Mouse (Mus musculus) lung, postnatal 25 days (tissue): Measurements from ENCODE around the gene Ust.
A peak's percentile ranks its signal among the peaks of the same experiment; 100 is the strongest.

ENCODE experiments used
- DNase-seq: peaks from one replicate; pipeline ENCODE4 v3.0.0; 2022; ENCODE audit warnings: low spot score

Gene Ust

DNA sequence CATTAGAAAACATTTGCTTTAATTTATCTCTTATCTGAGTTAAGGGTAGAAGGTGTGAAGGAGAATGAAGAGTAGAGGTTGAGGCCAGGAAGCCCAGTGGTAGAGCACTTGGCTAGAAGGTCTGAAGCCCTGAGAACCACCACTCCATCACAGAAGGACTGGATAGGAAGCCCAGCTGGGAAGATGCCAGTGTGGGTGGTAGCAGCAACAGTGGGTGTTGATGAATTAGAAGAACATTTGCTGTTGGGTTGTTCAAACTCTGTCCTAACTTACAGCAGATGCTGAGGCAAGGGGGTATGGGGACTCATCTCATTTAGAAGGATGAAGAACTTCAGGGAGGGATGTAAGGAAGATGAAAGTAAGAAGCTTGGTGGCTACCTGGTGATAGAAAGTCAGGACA lies 197.9 kb downstream of the Ust start:
- DNase-seq, result no peak

GRCm38 (mm10) chr10:8309435-8309834 lies 209.2 kb downstream of the Ust start:
- DNase-seq, result no peak

DNA sequence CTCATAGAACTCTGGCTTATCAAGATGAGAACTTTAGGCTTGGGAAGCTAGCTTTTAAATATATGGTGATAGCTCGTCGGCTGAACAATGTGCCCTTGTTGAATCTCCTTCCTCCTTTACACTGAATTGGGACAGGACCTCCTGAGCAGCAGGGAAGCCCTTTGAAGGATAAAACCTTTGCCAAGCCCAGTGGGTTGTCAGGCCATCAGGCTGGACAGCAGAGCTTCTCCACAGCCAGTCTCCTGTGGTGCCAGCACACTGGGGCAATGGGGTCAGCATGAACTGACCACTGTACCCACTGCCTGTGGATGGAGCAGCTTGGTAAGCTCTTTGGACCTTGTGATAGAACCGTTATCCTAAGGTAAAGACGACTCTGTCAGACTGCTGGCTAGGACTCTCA lies 214.4 kb downstream of the Ust start:
- no peak for DNase-seq

DNA sequence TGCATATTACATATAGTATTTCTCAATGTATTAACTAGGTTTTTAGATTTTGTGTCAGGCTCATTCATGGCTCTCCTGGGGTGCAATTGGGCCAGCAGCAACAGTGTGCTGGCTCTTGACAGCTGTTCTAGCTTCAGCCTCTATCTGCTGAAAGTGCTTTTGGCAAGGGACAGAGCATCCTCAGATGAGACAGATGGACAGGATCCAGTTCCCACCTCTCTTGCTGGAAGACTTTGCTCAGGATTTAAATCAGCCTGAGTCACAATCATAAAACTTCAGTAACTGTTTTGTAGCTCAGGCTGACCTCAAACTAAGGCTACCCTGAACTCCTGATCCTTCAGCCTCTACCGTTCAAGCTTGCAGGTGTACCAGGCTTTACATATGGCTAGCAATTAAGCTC lies 219.5 kb downstream of the Ust start:
- DNase-seq, result no peak

DNA sequence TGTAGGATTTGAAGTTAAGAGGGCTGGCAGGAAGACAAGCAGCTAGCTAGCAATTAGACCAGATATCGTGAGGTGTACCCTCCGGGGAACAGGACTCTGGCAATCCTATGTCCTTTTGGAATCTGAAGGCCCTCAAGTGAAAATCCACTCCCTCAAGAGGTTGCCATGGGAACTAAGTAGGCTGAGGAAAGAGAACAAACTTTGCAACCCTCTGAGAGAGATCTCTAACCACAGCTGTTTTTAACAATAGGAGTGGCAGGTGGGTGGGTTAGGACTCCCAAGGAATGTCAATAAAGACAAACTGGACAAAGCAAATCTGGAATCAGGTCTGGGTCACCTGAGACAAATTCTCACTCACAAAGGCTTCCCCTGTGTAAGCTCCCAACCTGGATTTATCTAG lies 221.4 kb downstream of the Ust start:
- DNase-seq, result peak; percentile 66

DNA sequence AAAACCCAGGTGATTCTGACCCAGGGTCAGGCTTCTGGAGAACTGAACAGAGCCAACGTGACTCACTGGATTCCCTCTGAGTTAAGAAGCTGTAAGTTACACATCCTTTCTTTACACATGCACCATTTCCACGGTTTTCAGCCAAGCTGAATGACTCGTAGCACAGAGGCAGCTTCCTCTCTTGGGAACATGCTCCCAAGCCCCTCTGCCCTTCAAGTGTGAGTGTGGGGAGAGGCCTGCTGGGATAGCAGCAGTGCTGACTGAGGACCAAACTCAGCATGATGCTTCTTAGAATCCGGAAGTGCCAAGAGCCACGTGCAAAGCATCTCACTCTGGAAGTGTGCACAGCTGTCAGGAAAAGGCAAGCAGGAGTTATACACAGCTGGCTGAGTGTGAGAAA lies 228.0 kb downstream of the Ust start:
- peak; percentile 26 for DNase-seq

GRCm38 (mm10) chr10:8287350-8287791 lies 231.3 kb downstream of the Ust start:
- peak; percentile 12 for DNase-seq

DNA sequence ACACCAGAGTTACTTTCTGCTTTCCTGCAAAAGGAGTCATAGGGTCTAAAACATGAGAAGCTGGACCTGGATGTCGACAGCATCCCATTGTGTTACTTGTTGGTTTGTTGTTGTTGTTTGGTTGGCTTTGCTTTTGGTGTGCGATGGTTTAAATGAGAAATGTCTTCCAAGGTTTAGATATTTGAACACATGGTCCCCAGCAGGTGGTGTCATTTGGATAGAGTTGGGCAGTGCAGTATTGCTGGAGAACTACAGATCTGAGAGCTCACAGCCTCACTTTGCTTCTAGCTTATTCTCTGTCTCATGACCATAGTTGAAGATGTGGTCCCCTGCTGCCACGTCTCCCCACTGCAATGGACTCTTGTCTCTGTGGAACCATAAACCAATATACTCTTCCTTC lies 234.6 kb downstream of the Ust start:
- no peak for DNase-seq

GRCm38 (mm10) chr10:8277094-8277493 lies 241.5 kb downstream of the Ust start:
- DNase-seq, result no peak

GRCm38 (mm10) chr10:8269681-8270080 lies 248.9 kb downstream of the Ust start:
- no peak for DNase-seq

DNA sequence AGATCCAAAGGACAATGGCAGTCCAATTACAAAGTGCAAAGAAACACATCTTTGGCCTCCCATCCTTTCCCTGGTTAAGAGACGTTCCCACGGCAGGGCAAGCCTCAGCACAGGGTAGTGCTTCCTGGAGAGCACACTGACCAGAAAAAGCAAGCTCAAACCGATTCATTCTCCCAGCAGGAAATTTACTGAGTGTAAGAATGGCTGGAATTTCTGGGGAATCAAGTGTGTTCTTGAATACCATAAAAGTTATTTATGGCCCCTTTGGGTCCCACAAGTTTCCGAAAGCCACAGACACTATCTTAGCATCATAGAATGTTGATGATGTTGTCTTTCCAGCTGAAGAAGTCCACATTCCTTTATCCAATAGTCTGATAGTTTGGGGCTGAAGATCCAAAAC lies 258.9 kb downstream of the Ust start:
- no peak for DNase-seq

DNA sequence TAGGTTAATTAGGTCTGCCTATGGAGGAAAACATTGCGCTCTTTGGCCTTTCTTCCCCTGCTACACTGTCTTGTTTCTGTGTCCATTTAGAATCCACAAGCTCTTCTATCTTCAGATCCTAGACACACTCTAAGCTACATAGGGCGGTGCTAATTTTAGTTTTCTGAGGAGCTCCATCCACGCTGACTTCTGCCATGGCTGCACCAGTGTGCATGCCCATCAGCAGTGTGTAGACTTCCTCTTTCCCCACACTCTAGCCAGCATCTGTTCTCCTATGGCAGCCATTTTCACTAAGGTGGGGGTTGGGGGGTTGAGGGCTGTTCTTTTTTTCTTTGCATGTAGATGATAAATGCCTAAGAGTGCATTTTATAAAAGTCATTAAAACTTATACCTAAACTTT lies 268.6 kb downstream of the Ust start:
- DNase-seq, result no peak

GRCm38 (mm10) chr10:8242336-8242735 lies 276.3 kb downstream of the Ust start:
- peak; percentile 66 for DNase-seq

- no peak for DNase-seq
Measured at GRCm38 (mm10) chr10:8240703-8241102, 277.9 kb downstream of the Ust start.

GRCm38 (mm10) chr10:8240242-8240641 lies 278.4 kb downstream of the Ust start:
- DNase-seq, result peak; percentile 64

- no peak for DNase-seq
Measured at GRCm38 (mm10) chr10:8236780-8237571, 281.6 kb downstream of the Ust start.

- peak; percentile 7 for DNase-seq
Measured at GRCm38 (mm10) chr10:8233148-8233901, 285.3 kb downstream of the Ust start.

GRCm38 (mm10) chr10:8232535-8232934 lies 286.1 kb downstream of the Ust start:
- DNase-seq, result no peak

GRCm38 (mm10) chr10:8228375-8228743 lies 290.3 kb downstream of the Ust start:
- DNase-seq, result no peak

DNA sequence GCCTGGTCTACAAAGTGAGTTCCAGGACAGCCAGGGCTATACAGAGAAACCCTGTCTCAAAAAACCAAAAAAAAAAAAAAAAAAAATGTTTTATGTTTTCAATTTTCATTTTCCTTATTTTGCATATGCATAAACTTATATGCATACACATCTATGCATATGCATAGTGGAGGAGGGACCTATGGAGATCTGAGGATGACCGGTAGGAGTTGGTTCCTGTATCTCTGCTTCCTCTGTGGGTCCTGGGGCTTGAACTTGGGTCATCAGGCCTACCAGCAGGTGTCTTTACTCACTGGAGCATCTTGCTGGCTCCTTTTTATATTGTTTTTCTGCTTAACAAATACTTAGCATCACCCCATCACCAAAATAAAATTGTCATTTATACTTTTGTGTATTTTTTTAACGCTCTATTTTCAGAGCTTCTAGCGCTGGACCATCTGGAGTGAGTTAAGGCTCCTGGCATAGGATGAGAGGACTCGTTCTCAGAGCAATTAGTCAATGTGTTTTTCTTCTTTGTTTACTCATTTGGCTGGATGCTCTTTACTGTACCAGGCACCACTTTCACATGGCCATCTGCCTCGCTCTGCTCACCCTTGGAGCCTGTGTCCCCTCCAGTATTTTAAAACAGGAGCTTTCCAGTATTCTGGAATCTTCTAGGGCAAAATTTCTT lies 290.8 kb downstream of the Ust start:
- DNase-seq, result no peak

DNA sequence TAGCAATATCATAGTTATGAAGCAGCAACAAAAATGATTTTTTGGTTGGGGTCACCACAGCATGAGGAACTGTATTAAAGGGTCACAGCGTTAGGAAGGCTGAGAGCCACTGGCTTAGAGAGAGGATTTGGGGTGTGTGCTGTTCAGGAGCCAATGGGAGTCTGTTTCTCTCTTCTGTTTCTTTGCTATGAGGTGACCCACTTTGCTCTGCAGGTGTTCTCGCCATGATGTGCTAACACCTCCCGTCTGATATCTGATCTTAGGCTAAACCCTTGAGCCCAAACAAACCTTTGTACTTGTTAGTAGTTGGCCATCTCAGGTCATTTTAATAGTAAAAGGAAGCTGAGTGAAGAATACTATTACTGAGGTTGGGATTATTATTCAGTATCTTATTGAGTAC lies 292.0 kb downstream of the Ust start:
- DNase-seq, result no peak

DNA sequence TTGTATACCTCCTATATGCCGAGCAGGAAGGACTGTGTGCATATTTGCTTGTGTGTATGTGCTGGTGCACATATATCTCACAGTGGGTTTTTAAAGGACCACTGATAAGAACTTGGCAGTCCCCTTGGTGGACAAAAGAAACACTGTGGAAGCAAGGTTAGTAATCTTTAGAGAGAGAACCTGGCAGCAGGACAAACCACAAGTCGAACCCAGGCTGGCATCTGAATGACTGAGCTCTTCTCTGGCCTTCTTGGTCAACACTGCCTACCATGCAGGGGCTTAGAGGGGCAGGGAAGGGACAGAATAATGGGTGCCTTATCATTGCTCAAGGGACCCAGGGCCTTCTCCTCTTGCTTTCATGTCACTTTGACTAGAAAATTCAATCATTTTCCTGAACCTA lies 294.0 kb downstream of the Ust start:
- no peak for DNase-seq

GRCm38 (mm10) chr10:8224046-8224445 lies 294.6 kb downstream of the Ust start:
- no peak for DNase-seq
